Mouse (Mus musculus): ENCODE results near the gene Bmp6.

- TF ChIP-seq POLR2A (IDR thresholded peaks at IDR 0.05; ENCODE audit: insufficient read depth, low read depth, low read length) (no peak), CTCF (IDR thresholded peaks at IDR 0.05; ENCODE audit: insufficient read depth, low read depth, low read length) (no peak)
Observed at GRCm38 (mm10) chr13:38450051-38450971, 105.4 kb downstream of the Bmp6 start.

Measured in olfactory bulb, adult 2 months (tissue).